Mouse (Mus musculus) C2C12 (cell line): ENCODE results near the gene Cpne4.

Experiments
- CTCF ChIP-seq: IDR thresholded peaks from one replicate; pipeline ENCODE4 v1.5.1; 2011; ENCODE audit not compliant: control insufficient read depth, insufficient read depth, insufficient read length
- FOSL1 ChIP-seq: IDR thresholded peaks from one replicate; pipeline ENCODE4 v1.8.0; 2011; ENCODE audit warnings: mild to moderate bottlenecking, low read length; ENCODE audit not compliant: poor library complexity, insufficient read depth, severe bottlenecking
- MAX ChIP-seq: IDR thresholded peaks from one replicate; pipeline ENCODE4 v1.6.1; 2011; ENCODE audit warnings: mild to moderate bottlenecking, control low read depth
- MYOD1 ChIP-seq: IDR thresholded peaks from one replicate; pipeline ENCODE4 v1.6.1; 2011; ENCODE audit warnings: low read depth; ENCODE audit not compliant: control insufficient read depth, insufficient read length
- MYOG ChIP-seq: IDR thresholded peaks from one replicate; pipeline ENCODE4 v1.6.1; 2011; ENCODE audit not compliant: control insufficient read depth, insufficient read length; ENCODE audit errors: extremely low read depth

DNA sequence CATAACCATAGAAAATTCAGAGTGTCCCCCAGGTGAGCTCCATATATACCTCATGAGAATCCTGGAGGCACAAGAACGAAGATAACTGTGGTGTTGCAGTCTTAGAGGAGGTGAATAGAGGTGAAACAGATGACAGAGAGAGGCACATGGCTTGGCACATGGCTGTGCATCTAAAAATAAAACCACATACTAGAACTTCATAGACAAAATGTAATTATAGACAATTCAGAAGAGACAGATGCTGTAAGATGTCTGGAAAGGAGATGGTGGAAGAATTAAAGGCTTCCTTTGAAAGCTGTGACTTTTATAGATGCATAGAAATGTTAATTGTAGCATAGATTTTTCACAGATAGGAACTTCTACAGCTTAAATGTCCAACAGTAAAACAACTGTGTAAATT lies 451.1 kb downstream of the Cpne4 start:
- TF ChIP-seq MAX, result no peak
- no peak for TF ChIP-seq CTCF
- TF ChIP-seq MYOG, result no peak
- no peak for TF ChIP-seq MYOD1
- no peak for TF ChIP-seq FOSL1
